Mouse (Mus musculus): ENCODE results near the gene Rhcg.

Gene Rhcg

GRCm38 (mm10) chr7:79615941-79616340 is 1.5 kb downstream of the Rhcg start:
- DNase-seq (ENCODE audit: low read depth, low spot score) = no peak
- Histone ChIP-seq H3K27me3 (ENCODE audit: control insufficient read depth, insufficient read depth, low read length, poor library complexity, severe bottlenecking) (no peaks in the 10 kb centered on the region), H3K36me3 (ENCODE audit: control insufficient read depth, insufficient read depth, low read length, poor library complexity, severe bottlenecking) (no peaks in the 10 kb centered on the region)

GRCm38 (mm10) chr7:79615008-79615407 is 2.4 kb downstream of the Rhcg start:
- Histone ChIP-seq H3K36me3 (ENCODE audit: control insufficient read depth, insufficient read depth, low read length, poor library complexity, severe bottlenecking) (no peaks in the 10 kb centered on the region), H3K27me3 (ENCODE audit: control insufficient read depth, insufficient read depth, low read length, poor library complexity, severe bottlenecking) (no peaks in the 10 kb centered on the region)
- no peak for DNase-seq (ENCODE audit: low read depth, low spot score)

GRCm38 (mm10) chr7:79613314-79613713 is 4.1 kb downstream of the Rhcg start:
- DNase-seq (ENCODE audit: low read depth, low spot score) = no peak
- H3K27me3 ChIP-seq (ENCODE audit: control insufficient read depth, insufficient read depth, low read length, poor library complexity, severe bottlenecking) = no peaks in the 10 kb centered on the region
- no peaks in the 10 kb centered on the region for H3K36me3 ChIP-seq (ENCODE audit: control insufficient read depth, insufficient read depth, low read length, poor library complexity, severe bottlenecking)

GRCm38 (mm10) chr7:79612783-79613182 is 4.7 kb downstream of the Rhcg start:
- peak; percentile 51 for DNase-seq (ENCODE audit: low read depth, low spot score)

GRCm38 (mm10) chr7:79611901-79612300 is 5.6 kb downstream of the Rhcg start:
- Histone ChIP-seq H3K27me3 (ENCODE audit: control insufficient read depth, insufficient read depth, low read length, poor library complexity, severe bottlenecking) (no peaks in the 10 kb centered on the region; the same call in 1 of the 2 replicates), H3K36me3 (ENCODE audit: control insufficient read depth, insufficient read depth, low read length, poor library complexity, severe bottlenecking) (no peaks in the 10 kb centered on the region)
- DNase-seq (ENCODE audit: low read depth, low spot score) = no peak

More at GRCm38 (mm10) chr7:79612783-79613182, 4.7 kb downstream of the Rhcg start:
- no peaks in the 10 kb centered on the region for H3K27me3 ChIP-seq (ENCODE audit: control insufficient read depth, insufficient read depth, low read length, poor library complexity, severe bottlenecking)
- no peaks in the 10 kb centered on the region for H3K36me3 ChIP-seq (ENCODE audit: control insufficient read depth, insufficient read depth, low read length, poor library complexity, severe bottlenecking)

GRCm38 (mm10) chr7:79607263-79607921 is 10.1 kb downstream of the Rhcg start:
- DNase-seq (ENCODE audit: low read depth, low spot score) = no peak
- Histone ChIP-seq H3K27me3 (ENCODE audit: control insufficient read depth, insufficient read depth, low read length, poor library complexity, severe bottlenecking) (no peaks in the 10 kb centered on the region; the same call in 1 of the 2 replicates), H3K36me3 (ENCODE audit: control insufficient read depth, insufficient read depth, low read length, poor library complexity, severe bottlenecking) (no peaks in the 10 kb centered on the region)

- DNase-seq (ENCODE audit: low read depth, low spot score) = no peak
- no peaks in the 10 kb centered on the region for H3K36me3 ChIP-seq (ENCODE audit: control insufficient read depth, insufficient read depth, low read length, poor library complexity, severe bottlenecking)
- no peaks in the 10 kb centered on the region; the same call in 1 of the 2 replicates for H3K27me3 ChIP-seq (ENCODE audit: control insufficient read depth, insufficient read depth, low read length, poor library complexity, severe bottlenecking)
These were observed 10.7 kb downstream of the Rhcg start for GRCm38 (mm10) chr7:79606766-79607165.

- no peaks in the 10 kb centered on the region for H3K27me3 ChIP-seq (ENCODE audit: control insufficient read depth, insufficient read depth, low read length, poor library complexity, severe bottlenecking)
- no peak for DNase-seq (ENCODE audit: low read depth, low spot score)
- H3K36me3 ChIP-seq (ENCODE audit: control insufficient read depth, insufficient read depth, low read length, poor library complexity, severe bottlenecking) = no peaks in the 10 kb centered on the region
These were observed 15.5 kb downstream of the Rhcg start for GRCm38 (mm10) chr7:79602006-79602405.

- no peaks in the 10 kb centered on the region for H3K36me3 ChIP-seq (ENCODE audit: control insufficient read depth, insufficient read depth, low read length, poor library complexity, severe bottlenecking)
- no peak for DNase-seq (ENCODE audit: low read depth, low spot score)
- no peaks in the 10 kb centered on the region for H3K27me3 ChIP-seq (ENCODE audit: control insufficient read depth, insufficient read depth, low read length, poor library complexity, severe bottlenecking)
These were observed 17.3 kb downstream of the Rhcg start for GRCm38 (mm10) chr7:79600122-79600521.

- Histone ChIP-seq H3K36me3 (ENCODE audit: control insufficient read depth, insufficient read depth, low read length, poor library complexity, severe bottlenecking) (no peaks in the 10 kb centered on the region), H3K27me3 (ENCODE audit: control insufficient read depth, insufficient read depth, low read length, poor library complexity, severe bottlenecking) (no peaks in the 10 kb centered on the region; the same call in none of the 2 replicates)
- peak; percentile 52 for DNase-seq (ENCODE audit: low read depth, low spot score)
These were observed 22.6 kb downstream of the Rhcg start for GRCm38 (mm10) chr7:79594854-79595253.

GRCm38 (mm10) chr7:79591812-79592731 is 25.4 kb downstream of the Rhcg start:
- Histone ChIP-seq H3K36me3 (ENCODE audit: control insufficient read depth, insufficient read depth, low read length, poor library complexity, severe bottlenecking) (no peaks in the 10 kb centered on the region), H3K27me3 (ENCODE audit: control insufficient read depth, insufficient read depth, low read length, poor library complexity, severe bottlenecking) (no peaks in the 10 kb centered on the region; the same call in none of the 2 replicates)
- DNase-seq (ENCODE audit: low read depth, low spot score) = no peak

GRCm38 (mm10) chr7:79590560-79591110 is 26.8 kb downstream of the Rhcg start:
- no peaks in the 10 kb centered on the region; the same call in none of the 2 replicates for H3K27me3 ChIP-seq (ENCODE audit: control insufficient read depth, insufficient read depth, low read length, poor library complexity, severe bottlenecking)
- no peak for DNase-seq (ENCODE audit: low read depth, low spot score)
- no peaks in the 10 kb centered on the region for H3K36me3 ChIP-seq (ENCODE audit: control insufficient read depth, insufficient read depth, low read length, poor library complexity, severe bottlenecking)

- no peak for DNase-seq (ENCODE audit: low read depth, low spot score)
- no peaks in the 10 kb centered on the region for H3K36me3 ChIP-seq (ENCODE audit: control insufficient read depth, insufficient read depth, low read length, poor library complexity, severe bottlenecking)
- H3K27me3 ChIP-seq (ENCODE audit: control insufficient read depth, insufficient read depth, low read length, poor library complexity, severe bottlenecking) = no peaks in the 10 kb centered on the region; the same call in none of the 2 replicates
These were observed 27.5 kb downstream of the Rhcg start for GRCm38 (mm10) chr7:79589763-79590559.

GRCm38 (mm10) chr7:79588284-79588683 is 29.2 kb downstream of the Rhcg start:
- no peaks in the 10 kb centered on the region for H3K36me3 ChIP-seq (ENCODE audit: control insufficient read depth, insufficient read depth, low read length, poor library complexity, severe bottlenecking)
- DNase-seq (ENCODE audit: low read depth, low spot score) = no peak
- peaks cover 3% of the 10 kb centered on the region; the same call in 1 of the 2 replicates for H3K27me3 ChIP-seq (ENCODE audit: control insufficient read depth, insufficient read depth, low read length, poor library complexity, severe bottlenecking)

All from splenic B cell, adult 2 months (primary cell).